Mouse (Mus musculus): ENCODE data around the gene Gm44596. TPM values are rescaled to one million over a fixed set of nuclear protein-coding genes. Genes with fewer than 3 reads are reported as not detected.

Gm44596 gene
- polyA plus RNA-seq, 1 experiment = not detected

DNA sequence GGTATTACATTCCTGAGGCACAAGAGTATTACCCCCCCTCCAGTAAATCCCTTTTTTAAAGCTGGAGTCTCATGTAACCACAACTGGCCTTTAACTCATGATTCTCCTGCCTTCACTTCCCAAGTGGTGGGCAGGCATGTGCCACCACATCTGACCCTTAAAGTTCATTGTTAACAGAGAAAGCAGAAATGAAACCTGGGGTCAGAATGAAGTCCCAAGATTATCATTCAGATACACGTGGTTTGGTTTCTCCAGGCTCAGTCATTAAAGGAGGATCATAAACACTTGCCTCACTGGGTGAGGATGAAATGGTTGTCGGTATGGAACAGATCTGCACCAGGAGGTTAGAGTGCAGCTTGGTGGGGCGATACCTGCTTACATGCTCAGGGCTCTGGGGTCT lies 6.0 kb downstream of the Gm44596 start:
- H3K4me3 ChIP-seq (ENCODE audit: low read depth, low read length) = no peak overlapping the region
- H3K27me3 ChIP-seq (ENCODE audit: control insufficient read depth, insufficient read depth, low read length) = no peaks in the 10 kb centered on the region
- TF ChIP-seq POLR2A (IDR thresholded peaks at IDR 0.05; ENCODE audit: low read depth, low read length) = no peak
- H3K36me3 ChIP-seq (ENCODE audit: control insufficient read depth, insufficient read depth, low read length) = no peaks in the 10 kb centered on the region
- no peaks in the 10 kb centered on the region for H3K4me1 ChIP-seq (ENCODE audit: control insufficient read depth, insufficient read depth, insufficient read length, low read length)
- no peak overlapping the region for H3K27ac ChIP-seq (ENCODE audit: insufficient read depth, low read depth, low read length)
- 49% methylated on average over 3 of the region's 3 CpGs for WGBS

GRCm38 (mm10) chr6:128383752-128384151 lies 8.4 kb downstream of the Gm44596 start:
- H3K4me1 ChIP-seq (ENCODE audit: control insufficient read depth, insufficient read depth, insufficient read length, low read length) = peaks cover under 1% of the 10 kb centered on the region; the same call in 1 of the 2 replicates
- no peaks in the 10 kb centered on the region for H3K36me3 ChIP-seq (ENCODE audit: control insufficient read depth, insufficient read depth, low read length)
- H3K4me3 ChIP-seq (ENCODE audit: low read depth, low read length) = no peak overlapping the region
- no peaks in the 10 kb centered on the region for H3K27me3 ChIP-seq (ENCODE audit: control insufficient read depth, insufficient read depth, low read length)
- WGBS = 81% methylated on average over 7 of the region's 7 CpGs
- TF ChIP-seq POLR2A (IDR thresholded peaks at IDR 0.05; ENCODE audit: low read depth, low read length) (no peak), CTCF (IDR thresholded peaks at IDR 0.05; ENCODE audit: extremely low read depth, insufficient read length, insufficient replicate concordance, low read depth, low read length) (no peak)
- no peak overlapping the region for H3K27ac ChIP-seq (ENCODE audit: insufficient read depth, low read depth, low read length)

GRCm38 (mm10) chr6:128385026-128385425 lies 9.7 kb downstream of the Gm44596 start:
- Histone ChIP-seq H3K4me1 (ENCODE audit: control insufficient read depth, insufficient read depth, insufficient read length, low read length) (peaks cover 2% of the 10 kb centered on the region; the same call in 1 of the 2 replicates), H3K4me3 (ENCODE audit: low read depth, low read length) (no peak overlapping the region), H3K27me3 (ENCODE audit: control insufficient read depth, insufficient read depth, low read length) (no peaks in the 10 kb centered on the region), H3K27ac (ENCODE audit: insufficient read depth, low read depth, low read length) (no peak overlapping the region), H3K36me3 (ENCODE audit: control insufficient read depth, insufficient read depth, low read length) (no peaks in the 10 kb centered on the region)
- WGBS = 29% methylated on average over 1 of the region's 1 CpGs
- TF ChIP-seq CTCF (IDR thresholded peaks at IDR 0.05; ENCODE audit: extremely low read depth, insufficient read length, insufficient replicate concordance, low read depth, low read length) (no peak), POLR2A (IDR thresholded peaks at IDR 0.05; ENCODE audit: low read depth, low read length) (no peak)

DNA sequence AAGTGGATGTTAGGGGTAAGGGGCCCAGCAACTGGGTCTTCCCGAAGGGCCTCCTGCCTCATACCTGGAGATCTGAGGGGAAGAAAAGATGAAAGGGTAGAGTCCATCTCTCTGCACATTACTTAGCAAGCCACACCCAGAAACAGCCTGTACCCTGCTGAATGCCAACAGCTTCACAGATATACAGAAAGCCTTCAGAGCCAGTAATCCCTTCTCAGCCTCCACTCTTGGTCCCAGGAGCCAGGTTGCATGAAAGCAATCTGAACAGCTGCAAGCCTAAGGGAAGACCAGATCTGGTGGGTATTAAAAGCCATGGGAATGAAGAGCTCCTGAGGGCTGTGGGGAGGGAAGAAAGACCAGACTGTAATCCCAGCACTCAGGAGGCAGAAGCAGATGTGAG lies 13.9 kb downstream of the Gm44596 start:
- Histone ChIP-seq H3K4me1 (ENCODE audit: control insufficient read depth, insufficient read depth, insufficient read length, low read length) (peaks cover 2% of the 10 kb centered on the region; the same call in 1 of the 2 replicates), H3K27me3 (ENCODE audit: control insufficient read depth, insufficient read depth, low read length) (no peaks in the 10 kb centered on the region), H3K36me3 (ENCODE audit: control insufficient read depth, insufficient read depth, low read length) (no peaks in the 10 kb centered on the region), H3K4me3 (ENCODE audit: low read depth, low read length) (no peak overlapping the region), H3K27ac (ENCODE audit: insufficient read depth, low read depth, low read length) (no peak overlapping the region)
- WGBS = 39% methylated on average over 1 of the region's 1 CpGs
- TF ChIP-seq CTCF (IDR thresholded peaks at IDR 0.05; ENCODE audit: extremely low read depth, insufficient read length, insufficient replicate concordance, low read depth, low read length) (no peak), POLR2A (IDR thresholded peaks at IDR 0.05; ENCODE audit: low read depth, low read length) (no peak)

- no peak overlapping the region for H3K4me3 ChIP-seq (ENCODE audit: low read depth, low read length)
- 23% methylated on average over 1 of the region's 1 CpGs for WGBS
Observed at GRCm38 (mm10) chr6:128390683-128391082, 15.4 kb downstream of the Gm44596 start.

GRCm38 (mm10) chr6:128397574-128398261 lies 22.4 kb downstream of the Gm44596 start:
- Histone ChIP-seq H3K4me1 (ENCODE audit: control insufficient read depth, insufficient read depth, insufficient read length, low read length) (peaks cover 4% of the 10 kb centered on the region; the same call in 1 of the 2 replicates), H3K4me3 (ENCODE audit: low read depth, low read length) (no peak overlapping the region), H3K36me3 (ENCODE audit: control insufficient read depth, insufficient read depth, low read length) (no peaks in the 10 kb centered on the region), H3K27me3 (ENCODE audit: control insufficient read depth, insufficient read depth, low read length) (no peaks in the 10 kb centered on the region; the same call in 1 of the 2 replicates), H3K27ac (ENCODE audit: insufficient read depth, low read depth, low read length) (no peak overlapping the region)
- 59% methylated on average over 7 of the region's 7 CpGs for WGBS
- TF ChIP-seq CTCF (IDR thresholded peaks at IDR 0.05; ENCODE audit: extremely low read depth, insufficient read length, insufficient replicate concordance, low read depth, low read length) = no peak
- no peak for TF ChIP-seq POLR2A (IDR thresholded peaks at IDR 0.05; ENCODE audit: low read depth, low read length)

More at GRCm38 (mm10) chr6:128390683-128391082, 15.4 kb downstream of the Gm44596 start:
- H3K4me1 ChIP-seq (ENCODE audit: control insufficient read depth, insufficient read depth, insufficient read length, low read length) = peaks cover 2% of the 10 kb centered on the region; the same call in 1 of the 2 replicates
- H3K27ac ChIP-seq (ENCODE audit: insufficient read depth, low read depth, low read length) = no peak overlapping the region
- TF ChIP-seq POLR2A (IDR thresholded peaks at IDR 0.05; ENCODE audit: low read depth, low read length) = no peak
- TF ChIP-seq CTCF (IDR thresholded peaks at IDR 0.05; ENCODE audit: extremely low read depth, insufficient read length, insufficient replicate concordance, low read depth, low read length) = no peak
- no peaks in the 10 kb centered on the region for H3K27me3 ChIP-seq (ENCODE audit: control insufficient read depth, insufficient read depth, low read length)
- no peaks in the 10 kb centered on the region for H3K36me3 ChIP-seq (ENCODE audit: control insufficient read depth, insufficient read depth, low read length)

- Histone ChIP-seq H3K36me3 (ENCODE audit: control insufficient read depth, insufficient read depth, low read length) (no peaks in the 10 kb centered on the region), H3K27ac (ENCODE audit: insufficient read depth, low read depth, low read length) (no peak within 1 kb of the TSS), H3K4me1 (ENCODE audit: control insufficient read depth, insufficient read depth, insufficient read length, low read length) (peaks cover 4% of the 10 kb centered on the region; the same call in 1 of the 2 replicates), H3K27me3 (ENCODE audit: control insufficient read depth, insufficient read depth, low read length) (no peaks in the 10 kb centered on the region; the same call in 1 of the 2 replicates), H3K4me3 (ENCODE audit: low read depth, low read length) (peak within 1 kb of the TSS; percentile 40)
- WGBS = 73% methylated on average over 3 of the region's 3 CpGs
- TF ChIP-seq POLR2A (IDR thresholded peaks at IDR 0.05; ENCODE audit: low read depth, low read length) = no peak
- TF ChIP-seq CTCF (IDR thresholded peaks at IDR 0.05; ENCODE audit: extremely low read depth, insufficient read length, insufficient replicate concordance, low read depth, low read length) = no peak
Observed at GRCm38 (mm10) chr6:128398996-128399395, 23.7 kb downstream of the Gm44596 start, which contains the start of gene Nrip2. Gene Nrip2, plus strand, starts transcription at chr6:128399296.
